Mouse (Mus musculus): ENCODE results near the gene Il22ra2.

Il22ra2 gene

DNA sequence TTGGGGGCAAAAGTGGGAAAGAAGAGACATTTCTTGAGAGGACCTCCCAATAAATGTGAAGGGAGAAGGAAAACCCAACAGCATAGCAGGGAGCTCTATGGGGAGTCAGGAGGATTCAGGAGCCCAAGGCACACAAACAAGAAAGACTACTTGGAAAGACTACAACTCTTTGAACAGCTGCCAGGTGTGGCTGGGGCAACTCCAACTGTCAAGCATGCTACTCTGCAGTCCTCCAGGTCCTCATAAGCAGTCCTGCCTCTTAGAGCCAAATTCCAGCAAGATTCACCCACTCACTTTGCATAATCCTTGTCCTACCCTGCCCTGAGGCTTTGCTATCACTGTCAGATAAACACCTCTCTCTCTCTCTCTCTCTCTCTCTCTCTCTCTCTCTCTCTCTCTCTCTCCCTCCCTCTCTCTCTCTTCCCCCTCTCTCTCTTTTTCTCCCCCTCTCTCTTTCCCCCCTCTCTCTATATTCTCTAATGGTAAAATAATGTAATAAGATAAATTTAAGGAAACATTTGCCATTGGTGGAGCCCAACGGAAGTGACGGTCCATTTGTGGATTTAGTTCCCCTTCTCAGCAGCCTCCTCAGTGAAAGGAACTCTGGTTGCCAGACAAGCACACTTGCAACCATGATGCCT lies at the start of gene Il22ra2:
TSS of gene Il22ra2 (plus strand) at position 591 of the 641 bp plus-strand sequence.
- DNase-seq = no peak

- no peak for DNase-seq
These were observed 44.2 kb upstream of the Il22ra2 start for GRCm38 (mm10) chr10:19577571-19577970.

DNA sequence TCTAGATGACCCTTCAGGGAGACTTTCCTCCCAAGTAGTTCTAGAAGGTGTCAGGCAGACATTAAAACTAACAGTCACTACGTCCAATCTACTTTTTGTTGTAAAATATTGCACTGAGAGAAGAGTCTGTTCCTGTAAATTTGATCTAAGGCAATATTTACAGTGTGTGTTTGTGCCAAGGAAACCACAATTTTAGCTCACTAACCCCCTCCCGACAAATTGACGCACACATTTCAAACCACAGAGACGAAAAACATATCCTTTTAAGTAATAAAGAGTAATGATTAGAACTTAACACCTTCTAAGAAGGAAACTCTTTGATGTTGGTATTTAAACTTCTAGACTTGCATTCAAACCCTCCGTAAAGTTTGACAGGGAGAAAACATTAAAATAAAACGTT lies 43.8 kb upstream of the Il22ra2 start:
- DNase-seq = no peak

DNA sequence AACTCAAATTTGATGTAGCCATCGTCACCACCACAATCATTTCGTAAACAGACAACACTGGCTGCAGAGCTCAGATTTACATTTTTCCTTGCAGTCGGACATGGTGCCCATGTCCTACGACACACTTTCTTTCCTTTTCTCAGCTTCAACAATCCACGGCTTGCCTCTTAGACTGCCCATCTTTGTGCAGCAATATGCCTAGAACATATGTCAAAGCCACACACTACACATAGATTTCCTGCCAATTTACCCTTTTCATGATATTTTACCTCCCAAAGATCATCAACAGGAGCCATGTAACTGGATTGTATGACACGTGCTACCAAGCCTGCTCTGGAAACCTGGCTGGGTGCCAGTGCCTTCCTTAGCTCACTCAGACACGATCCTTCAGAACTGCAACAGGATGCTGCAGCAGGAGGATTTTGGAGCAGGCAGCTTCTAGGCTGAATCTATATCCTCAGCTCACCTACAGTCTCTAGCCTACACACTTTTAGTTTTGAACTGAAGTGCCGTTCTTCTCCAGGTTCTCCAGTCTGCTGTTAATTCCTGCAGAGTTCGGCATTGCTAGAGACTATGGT lies 43.3 kb upstream of the Il22ra2 start:
- DNase-seq = peak; percentile 63

- DNase-seq = no peak
These were observed 41.1 kb upstream of the Il22ra2 start for GRCm38 (mm10) chr10:19580660-19581059.

GRCm38 (mm10) chr10:19581844-19582582 lies 39.8 kb upstream of the Il22ra2 start:
- DNase-seq = no peak

DNA sequence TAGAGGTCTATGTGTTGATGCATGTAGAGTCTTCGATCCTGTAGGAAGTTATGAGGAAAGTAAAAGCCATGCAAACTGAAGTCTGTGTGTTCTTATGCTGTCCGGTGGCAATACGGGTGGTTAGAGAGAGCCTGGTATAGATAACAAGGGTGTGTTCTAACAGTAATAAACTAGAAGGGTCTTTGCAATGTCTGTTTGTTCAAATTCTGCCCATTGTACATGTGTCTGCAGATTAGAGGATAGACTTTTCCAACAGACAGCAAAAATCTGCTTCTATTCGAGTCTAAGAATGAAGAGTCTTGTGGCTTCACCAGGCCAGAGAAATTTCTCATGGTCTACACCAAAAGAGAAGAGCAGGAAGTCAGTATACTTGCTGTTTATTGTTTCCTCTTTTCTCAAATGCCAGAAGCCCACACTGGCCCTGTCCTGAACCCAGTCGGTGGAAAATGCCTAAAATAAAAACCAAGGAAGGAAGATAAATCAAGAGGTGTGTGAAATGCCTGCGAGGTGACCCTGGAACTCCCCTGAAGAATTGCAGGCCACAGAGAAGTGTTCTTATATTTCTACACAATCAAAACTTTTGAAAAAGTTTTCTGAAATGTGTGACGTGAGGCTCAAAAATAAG lies 38.9 kb upstream of the Il22ra2 start:
- no peak for DNase-seq

GRCm38 (mm10) chr10:19584064-19584463 lies 37.7 kb upstream of the Il22ra2 start:
- DNase-seq = peak; percentile 18

DNA sequence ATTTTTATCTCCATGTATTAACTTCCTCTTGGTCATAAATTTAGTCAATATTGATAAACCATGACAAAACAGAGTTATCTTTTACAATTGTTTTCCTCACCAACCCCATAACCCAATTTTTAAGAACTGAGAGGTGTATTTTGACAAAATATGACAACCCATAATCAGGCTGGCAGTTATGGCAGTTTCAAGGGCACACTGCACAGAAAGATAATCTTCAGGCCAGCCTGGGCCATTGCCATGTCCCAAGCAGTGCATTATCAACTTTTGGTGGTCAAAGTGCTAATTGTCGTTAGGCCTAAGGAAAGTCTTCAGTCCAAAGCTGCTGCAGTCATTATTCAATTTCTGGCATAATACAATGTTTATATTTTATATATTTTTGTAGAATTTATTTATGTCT lies 37.0 kb upstream of the Il22ra2 start:
- DNase-seq = no peak

DNA sequence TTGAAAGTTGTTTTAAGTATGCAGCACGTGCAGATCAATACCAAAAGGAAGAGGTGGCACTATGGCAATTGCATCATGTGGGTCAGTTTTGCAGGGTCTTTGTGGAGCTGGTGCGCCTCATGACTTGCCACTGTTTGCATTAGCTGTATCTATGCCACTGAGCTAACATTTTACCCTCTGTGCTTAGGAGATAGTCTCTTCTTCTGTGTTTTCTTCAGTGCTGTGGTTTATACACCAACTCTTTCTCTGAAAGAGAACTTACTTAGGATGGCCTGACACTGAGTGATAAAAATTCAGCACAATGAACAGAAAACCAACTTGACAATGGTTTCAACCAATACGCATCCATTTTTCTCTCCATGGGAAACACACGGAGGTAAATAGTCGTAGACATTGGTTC lies 35.9 kb upstream of the Il22ra2 start:
- no peak for DNase-seq

GRCm38 (mm10) chr10:19587281-19587680 lies 34.5 kb upstream of the Il22ra2 start:
- DNase-seq = no peak

- DNase-seq = no peak
These were observed 32.2 kb upstream of the Il22ra2 start for GRCm38 (mm10) chr10:19589626-19590025.

- DNase-seq = no peak
These were observed 30.5 kb upstream of the Il22ra2 start for GRCm38 (mm10) chr10:19591286-19591640.

GRCm38 (mm10) chr10:19591641-19592441 lies 30.0 kb upstream of the Il22ra2 start, which contains the start of gene Ifngr1:
TSS of gene Ifngr1 (plus strand) at chr10:19591949.
- peak; percentile 90 for DNase-seq

DNA sequence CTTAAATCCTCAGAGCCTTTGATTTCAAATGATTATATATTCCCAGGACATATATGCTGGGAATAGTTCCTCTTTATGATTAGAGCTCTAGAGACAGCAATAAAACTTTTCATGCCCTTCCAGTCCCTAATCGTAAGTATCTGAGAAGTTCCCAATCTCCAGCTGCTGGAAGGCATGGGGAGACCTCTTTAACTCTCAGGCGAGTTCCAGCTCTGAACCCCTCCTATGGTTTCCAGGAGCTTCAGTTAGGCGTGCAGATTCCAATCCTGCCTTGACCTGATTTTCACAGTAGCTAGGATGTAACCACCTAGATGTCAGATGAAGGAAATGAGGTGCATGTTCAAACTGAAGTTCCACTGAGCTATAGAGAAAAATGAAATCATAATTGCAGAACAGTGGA lies 29.2 kb upstream of the Il22ra2 start:
- no peak for DNase-seq

DNA sequence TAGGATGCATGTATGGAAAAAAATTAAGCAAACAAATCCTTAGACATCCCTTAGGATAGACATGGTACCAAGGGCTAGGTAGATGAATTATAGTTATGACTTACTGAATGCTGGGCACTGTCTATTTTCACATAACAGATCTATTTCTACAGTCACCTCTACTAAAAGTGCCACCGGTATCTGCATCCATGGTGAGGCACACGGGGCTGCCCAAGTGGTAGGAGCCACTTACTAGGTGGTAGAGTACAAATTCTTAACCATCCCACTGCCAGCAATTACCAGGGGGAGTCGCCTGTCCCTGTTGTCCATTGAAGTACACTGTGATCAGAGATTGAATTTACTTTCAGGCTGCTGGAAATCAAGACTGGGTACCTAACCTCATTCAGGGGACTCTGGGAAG lies 28.5 kb upstream of the Il22ra2 start:
- no peak for DNase-seq

- no peak for DNase-seq
These were observed 27.4 kb upstream of the Il22ra2 start for GRCm38 (mm10) chr10:19594201-19594905.

GRCm38 (mm10) chr10:19596866-19597265 lies 24.9 kb upstream of the Il22ra2 start:
- DNase-seq = no peak

DNA sequence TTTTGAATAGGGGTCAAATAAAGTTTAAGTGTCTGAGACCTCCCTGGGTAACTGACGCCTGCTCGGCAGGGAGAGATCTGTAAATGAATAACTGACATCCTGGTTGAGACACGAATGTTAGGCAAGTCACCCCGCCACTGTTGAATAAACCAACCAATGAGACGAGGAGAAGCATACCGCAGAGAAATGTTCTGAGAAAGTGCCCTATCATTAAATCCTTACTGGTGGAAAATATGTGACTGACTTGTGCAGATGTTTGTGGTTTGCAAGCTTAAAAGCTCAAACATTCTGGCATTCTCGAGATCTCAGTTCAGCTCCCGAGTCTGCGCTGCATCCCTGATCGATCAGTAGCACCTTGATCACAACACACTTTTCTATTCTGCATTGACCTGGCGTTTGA lies 23.7 kb upstream of the Il22ra2 start:
- no peak for DNase-seq

DNA sequence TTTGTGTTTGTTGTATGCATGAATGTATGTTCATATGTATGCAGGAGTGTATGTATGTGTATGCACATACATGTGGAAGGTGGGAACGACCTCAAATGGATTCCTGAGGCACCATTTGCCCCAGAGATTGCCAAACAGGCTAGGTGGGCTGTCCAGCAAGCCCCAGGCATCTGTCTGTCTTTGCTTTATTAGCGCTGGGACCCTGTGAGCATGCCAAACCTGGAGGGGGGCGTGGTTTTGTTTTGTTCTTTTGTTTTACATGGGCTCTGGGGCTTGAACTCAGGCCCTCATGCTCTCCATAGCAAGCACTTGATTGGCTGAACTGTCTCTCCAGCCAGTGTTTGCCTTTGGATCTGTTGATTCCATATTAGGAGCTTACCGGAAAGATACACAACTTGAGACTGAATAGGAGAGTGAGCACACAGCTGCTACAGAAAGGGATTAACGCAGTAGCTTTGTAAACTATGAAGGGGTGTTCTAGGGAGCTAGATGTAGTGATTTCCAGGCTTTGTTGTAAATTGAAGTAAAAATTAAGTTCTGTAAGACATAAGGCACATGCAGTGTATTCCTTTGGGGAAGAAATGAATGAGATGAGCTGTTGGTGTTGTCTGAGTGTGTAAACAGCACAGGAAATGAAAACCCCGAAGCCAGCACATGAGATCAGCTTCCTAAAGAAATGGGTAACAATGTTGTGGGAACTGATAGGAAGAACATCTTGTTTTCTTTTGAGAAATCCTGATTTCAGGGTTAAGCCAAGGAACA lies 22.3 kb upstream of the Il22ra2 start:
- DNase-seq = no peak

DNA sequence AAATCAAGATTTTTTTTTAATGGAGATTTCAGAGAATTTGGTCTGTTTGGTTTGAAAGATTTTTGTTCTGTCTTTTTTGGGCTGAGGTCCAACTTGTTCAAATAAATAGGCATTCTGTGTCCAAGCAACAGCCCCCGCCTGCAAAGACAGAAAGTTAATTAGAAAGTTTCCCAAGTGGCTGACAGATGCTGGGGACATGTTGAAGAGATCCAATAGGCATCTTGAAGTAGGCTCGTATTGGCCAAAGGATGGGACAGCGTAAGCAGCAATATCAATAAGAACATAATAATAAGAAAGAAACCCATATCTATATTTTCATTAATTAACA lies 21.7 kb upstream of the Il22ra2 start:
- DNase-seq = no peak

DNA sequence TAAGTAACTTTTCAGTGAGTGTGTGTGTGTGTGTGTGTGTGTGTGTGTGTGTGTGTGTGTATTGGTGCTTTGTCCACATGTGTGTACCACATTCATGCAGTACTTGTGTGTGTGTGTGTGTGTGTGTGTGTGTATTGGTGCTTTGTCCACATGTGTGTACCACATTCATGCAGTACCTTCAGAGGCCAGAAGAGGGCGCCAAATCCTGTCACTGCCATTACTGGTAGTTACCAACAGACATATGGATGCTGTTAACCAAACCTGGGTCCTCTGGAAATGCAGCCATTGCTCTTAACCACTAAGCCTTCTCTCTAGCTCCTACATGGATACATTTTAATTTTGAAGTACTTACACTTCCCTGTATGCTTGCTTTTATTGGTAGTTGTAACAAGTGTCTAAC lies 20.3 kb upstream of the Il22ra2 start:
- DNase-seq = peak; percentile 23

All from right cerebral cortex, postnatal 14 days (tissue).